Mouse (Mus musculus): ENCODE measurements around the gene Slc25a28. TPM values are rescaled to one million over a fixed set of nuclear protein-coding genes. Genes with fewer than 3 reads are reported as not detected.

Gene Slc25a28
- polyA plus RNA-seq (2012; fragmentation: generic; extraction: Trizol) = 23.0 TPM
- long read RNA-seq, experiment 1, partial matches to known transcripts = 0 of 3 reads
- long read RNA-seq, experiment 1, other reads (novel, unspliced or antisense) = 3 of 3 reads
- long read RNA-seq, experiment 2 = 0 reads

GRCm38 (mm10) chr19:43674730-43675524 is at the start of gene Slc25a28:
Gene Slc25a28 (minus strand): TSS chr19:43674881.
- Histone ChIP-seq H3K79me3 (ENCODE audit: low read depth) (peaks cover 29% of the 10 kb centered on the region), H3K36me3 (ENCODE audit: control insufficient read depth, insufficient read depth) (no peaks in the 10 kb centered on the region), H3ac (ENCODE audit: control insufficient read depth, insufficient read length, low read depth) (peak within 1 kb of the TSS; percentile 84), H3K79me2 (ENCODE audit: control insufficient read depth, insufficient read depth) (peaks cover 47% of the 10 kb centered on the region), H3K4me3 (ENCODE audit: insufficient read depth, poor library complexity, severe bottlenecking) (peak within 1 kb of the TSS; percentile 75), H3K27me3 (ENCODE audit: control insufficient read depth, insufficient read depth, insufficient read length) (no peaks in the 10 kb centered on the region)
- TF ChIP-seq FOSL1 (IDR thresholded peaks at IDR 0.05; ENCODE audit: insufficient read depth, low read length, poor library complexity, severe bottlenecking) (no peak), CTCF (IDR thresholded peaks at IDR 0.05; ENCODE audit: control insufficient read depth, insufficient read depth, insufficient read length) (peak; percentile 68), MYOD1 (IDR thresholded peaks at IDR 0.05; ENCODE audit: control insufficient read depth, insufficient read length, low read depth) (no peak), MAX (IDR thresholded peaks at IDR 0.05) (peak; percentile 73)

- Histone ChIP-seq H3ac (ENCODE audit: control insufficient read depth, insufficient read length, low read depth) (no peak overlapping the region), H3K36me3 (ENCODE audit: control insufficient read depth, insufficient read depth) (peaks cover 40% of the 10 kb centered on the region), H3K79me3 (ENCODE audit: low read depth) (no peaks in the 10 kb centered on the region), H3K4me3 (ENCODE audit: insufficient read depth, poor library complexity, severe bottlenecking) (no peak overlapping the region), H3K79me2 (ENCODE audit: control insufficient read depth, insufficient read depth) (no peaks in the 10 kb centered on the region), H3K27me3 (ENCODE audit: control insufficient read depth, insufficient read depth, insufficient read length) (no peaks in the 10 kb centered on the region)
- TF ChIP-seq MYOD1 (IDR thresholded peaks at IDR 0.05; ENCODE audit: control insufficient read depth, insufficient read length, low read depth) = no peak
- TF ChIP-seq MYOG (IDR thresholded peaks at IDR 0.05; ENCODE audit: control insufficient read depth, extremely low read depth, insufficient read length) = no peak
- TF ChIP-seq CEBPB (IDR thresholded peaks at IDR 0.05; ENCODE audit: low read depth) = no peak
- TF ChIP-seq USF1 (IDR thresholded peaks at IDR 0.05; ENCODE audit: low read depth) = no peak
- TF ChIP-seq FOSL1 (IDR thresholded peaks at IDR 0.05; ENCODE audit: insufficient read depth, low read length, poor library complexity, severe bottlenecking) = no peak
- no peak for TF ChIP-seq MAX (IDR thresholded peaks at IDR 0.05)
- no peak for TF ChIP-seq CTCF (IDR thresholded peaks at IDR 0.05; ENCODE audit: control insufficient read depth, insufficient read depth, insufficient read length)
Observed at GRCm38 (mm10) chr19:43724194-43724593, 49.5 kb upstream of the Slc25a28 start.

- no peak overlapping the region for H3K4me3 ChIP-seq (ENCODE audit: insufficient read depth, poor library complexity, severe bottlenecking)
- H3K79me3 ChIP-seq (ENCODE audit: low read depth) = no peaks in the 10 kb centered on the region
- TF ChIP-seq FOSL1 (IDR thresholded peaks at IDR 0.05; ENCODE audit: insufficient read depth, low read length, poor library complexity, severe bottlenecking) = no peak
- TF ChIP-seq MAX (IDR thresholded peaks at IDR 0.05) = no peak
- no peak for TF ChIP-seq USF1 (IDR thresholded peaks at IDR 0.05; ENCODE audit: low read depth)
- H3K36me3 ChIP-seq (ENCODE audit: control insufficient read depth, insufficient read depth) = peaks cover 46% of the 10 kb centered on the region
- no peaks in the 10 kb centered on the region for H3K79me2 ChIP-seq (ENCODE audit: control insufficient read depth, insufficient read depth)
- no peaks in the 10 kb centered on the region for H3K27me3 ChIP-seq (ENCODE audit: control insufficient read depth, insufficient read depth, insufficient read length)
- H3ac ChIP-seq (ENCODE audit: control insufficient read depth, insufficient read length, low read depth) = no peak overlapping the region
Observed at GRCm38 (mm10) chr19:43723501-43723900, 48.8 kb upstream of the Slc25a28 start.

- H3K79me2 ChIP-seq (ENCODE audit: control insufficient read depth, insufficient read depth) = no peaks in the 10 kb centered on the region
- H3K4me3 ChIP-seq (ENCODE audit: insufficient read depth, poor library complexity, severe bottlenecking) = no peak overlapping the region
- no peaks in the 10 kb centered on the region for H3K79me3 ChIP-seq (ENCODE audit: low read depth)
- H3ac ChIP-seq (ENCODE audit: control insufficient read depth, insufficient read length, low read depth) = no peak overlapping the region
- no peak for TF ChIP-seq CTCF (IDR thresholded peaks at IDR 0.05; ENCODE audit: control insufficient read depth, insufficient read depth, insufficient read length)
- no peak for TF ChIP-seq MAX (IDR thresholded peaks at IDR 0.05)
- no peak for TF ChIP-seq MYOD1 (IDR thresholded peaks at IDR 0.05; ENCODE audit: control insufficient read depth, insufficient read length, low read depth)
- no peak for TF ChIP-seq MYOG (IDR thresholded peaks at IDR 0.05; ENCODE audit: control insufficient read depth, extremely low read depth, insufficient read length)
- TF ChIP-seq USF1 (IDR thresholded peaks at IDR 0.05; ENCODE audit: low read depth) = no peak
- TF ChIP-seq FOSL1 (IDR thresholded peaks at IDR 0.05; ENCODE audit: insufficient read depth, low read length, poor library complexity, severe bottlenecking) = no peak
- no peak for TF ChIP-seq CEBPB (IDR thresholded peaks at IDR 0.05; ENCODE audit: low read depth)
- H3K36me3 ChIP-seq (ENCODE audit: control insufficient read depth, insufficient read depth) = peaks cover 44% of the 10 kb centered on the region
- H3K27me3 ChIP-seq (ENCODE audit: control insufficient read depth, insufficient read depth, insufficient read length) = no peaks in the 10 kb centered on the region
Observed at GRCm38 (mm10) chr19:43722891-43723290, 48.2 kb upstream of the Slc25a28 start.

- Histone ChIP-seq H3K79me3 (ENCODE audit: low read depth) (no peaks in the 10 kb centered on the region), H3K4me3 (ENCODE audit: insufficient read depth, poor library complexity, severe bottlenecking) (no peak overlapping the region), H3K27me3 (ENCODE audit: control insufficient read depth, insufficient read depth, insufficient read length) (no peaks in the 10 kb centered on the region), H3K36me3 (ENCODE audit: control insufficient read depth, insufficient read depth) (peaks cover 32% of the 10 kb centered on the region), H3ac (ENCODE audit: control insufficient read depth, insufficient read length, low read depth) (no peak overlapping the region), H3K79me2 (ENCODE audit: control insufficient read depth, insufficient read depth) (no peaks in the 10 kb centered on the region)
- no peak for TF ChIP-seq CEBPB (IDR thresholded peaks at IDR 0.05; ENCODE audit: low read depth)
- TF ChIP-seq CTCF (IDR thresholded peaks at IDR 0.05; ENCODE audit: control insufficient read depth, insufficient read depth, insufficient read length) = no peak
- no peak for TF ChIP-seq USF1 (IDR thresholded peaks at IDR 0.05; ENCODE audit: low read depth)
- TF ChIP-seq FOSL1 (IDR thresholded peaks at IDR 0.05; ENCODE audit: insufficient read depth, low read length, poor library complexity, severe bottlenecking) = no peak
- TF ChIP-seq MYOG (IDR thresholded peaks at IDR 0.05; ENCODE audit: control insufficient read depth, extremely low read depth, insufficient read length) = no peak
- TF ChIP-seq MYOD1 (IDR thresholded peaks at IDR 0.05; ENCODE audit: control insufficient read depth, insufficient read length, low read depth) = no peak
- TF ChIP-seq MAX (IDR thresholded peaks at IDR 0.05) = no peak
Observed at GRCm38 (mm10) chr19:43720061-43720460, 45.4 kb upstream of the Slc25a28 start.

Measured in C2C12 (cell line).